In the genomic region with DNA sequence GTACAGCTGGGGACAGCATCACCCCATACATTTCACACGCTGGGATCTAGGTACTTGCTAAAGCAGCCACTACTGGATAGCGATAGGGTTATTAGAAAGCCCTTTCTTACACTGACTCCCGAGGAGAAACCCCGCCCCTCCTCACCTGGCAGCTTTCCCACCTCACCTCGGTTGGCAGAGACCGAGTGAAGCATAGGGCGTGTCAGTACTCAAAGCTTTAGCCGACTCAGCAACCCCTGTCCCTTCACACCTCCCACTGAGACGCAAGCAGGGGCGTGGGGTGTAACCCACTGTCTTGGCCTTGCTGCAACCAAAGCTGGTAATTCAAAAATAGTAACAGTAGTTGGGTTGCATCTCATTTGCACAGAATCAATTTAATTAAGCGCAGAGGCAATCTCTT, we compare ENCODE assay signal across 8 mouse cellular contexts. TPM values are rescaled to one million over a fixed set of nuclear protein-coding genes. Genes with fewer than 3 reads are reported as not detected.
DNase-seq lines count a peak whose midpoint lies in the region; ATAC-seq and TF ChIP-seq lines count a peak whose summit lies in the region.

No protein-coding gene starts in this region.

- peaks cover 7% of the 10 kb centered on the region for H3K4me1 ChIP-seq in embryonic fibroblast, embryonic 13.5 days (ENCODE audit: control insufficient read depth, insufficient read depth, low read length)
- H3K4me1 ChIP-seq in hindbrain, embryonic 14.5 days (replicated peaks; ENCODE audit: control insufficient read depth, insufficient read depth, low read length) = peaks cover 63% of the 10 kb centered on the region
- H3K4me1 ChIP-seq in limb, embryonic 15.5 days = peaks cover 81% of the 10 kb centered on the region
- peaks cover 92% of the 10 kb centered on the region for H3K4me1 ChIP-seq in neural tube, embryonic 13.5 days (replicated peaks)

- TF ChIP-seq CTCF in embryonic fibroblast, embryonic 13.5 days (IDR thresholded peaks at IDR 0.05; ENCODE audit: borderline replicate concordance, insufficient read depth, low read length) = no peak

- WGBS in hindbrain, embryonic 14.5 days = 5% methylated on average over 11 of the region's 11 CpGs
- WGBS in limb, embryonic 15.5 days = 6% methylated on average over 11 of the region's 11 CpGs
- WGBS in neural tube, embryonic 13.5 days = 5% methylated on average over 11 of the region's 11 CpGs

- peak overlapping the region; percentile 52 for H3K27ac ChIP-seq in embryonic fibroblast, embryonic 13.5 days (ENCODE audit: insufficient read depth, low read length)
- peak overlapping the region; percentile 60; the same call in 1 of the 2 replicates for H3K27ac ChIP-seq in hindbrain, embryonic 14.5 days
- H3K27ac ChIP-seq in limb, embryonic 15.5 days = peak overlapping the region; percentile 80
- no peak overlapping the region for H3K27ac ChIP-seq in neural tube, embryonic 13.5 days (replicated peaks)

- no peaks in the 10 kb centered on the region for H3K9me3 ChIP-seq in hindbrain, embryonic 14.5 days (ENCODE audit: control insufficient read depth, low read length)
- no peaks in the 10 kb centered on the region for H3K9me3 ChIP-seq in limb, embryonic 15.5 days
- H3K9me3 ChIP-seq in neural tube, embryonic 13.5 days = no peaks in the 10 kb centered on the region

- peak overlapping the region; percentile 63 for H3K4me2 ChIP-seq in hindbrain, embryonic 14.5 days (replicated peaks)
- peak overlapping the region; percentile 70 for H3K4me2 ChIP-seq in limb, embryonic 15.5 days
- H3K4me2 ChIP-seq in neural tube, embryonic 13.5 days = peak overlapping the region; percentile 66

- no peaks in the 10 kb centered on the region for H3K36me3 ChIP-seq in hindbrain, embryonic 14.5 days (replicated peaks; ENCODE audit: control insufficient read depth, insufficient read depth)
- peaks cover 2% of the 10 kb centered on the region for H3K36me3 ChIP-seq in limb, embryonic 15.5 days
- no peaks in the 10 kb centered on the region for H3K36me3 ChIP-seq in neural tube, embryonic 13.5 days

- no peak for ATAC-seq in hindbrain, embryonic 14.5 days (ENCODE audit: low FRiP score)
- ATAC-seq in limb, embryonic 15.5 days (ENCODE audit: insufficient number of reproducible peaks, low FRiP score, low TSS enrichment, low read depth) = no peak
- ATAC-seq in neural tube, embryonic 13.5 days (ENCODE audit: low read depth) = no peak

- peak; percentile 98 for DNase-seq in heart, adult 11 months
- DNase-seq in heart, adult 8-10 months (ENCODE audit: low spot score) = no peak
- no peak for DNase-seq in hindbrain, embryonic 14.5 days (ENCODE audit: low spot score)
- no peak for DNase-seq in right cerebral cortex, postnatal 36 days (ENCODE audit: low spot score in 2 of 2)
- no peak for DNase-seq in frontal cortex, postnatal 25 days (ENCODE audit: low spot score in 2 of 2)

- H3K27me3 ChIP-seq in hindbrain, embryonic 14.5 days (ENCODE audit: control insufficient read depth, insufficient read depth, low read length) = peaks cover 46% of the 10 kb centered on the region
- H3K27me3 ChIP-seq in limb, embryonic 15.5 days = peaks cover 66% of the 10 kb centered on the region
- peaks cover 60% of the 10 kb centered on the region for H3K27me3 ChIP-seq in neural tube, embryonic 13.5 days

- H3K9ac ChIP-seq in hindbrain, embryonic 14.5 days = peak overlapping the region; percentile 50; the same call in 1 of the 2 replicates
- H3K9ac ChIP-seq in limb, embryonic 15.5 days = no peak overlapping the region
- 0 out of 2 replicates have a peak overlapping the region, but pooled peaks have one; percentile 67 for H3K9ac ChIP-seq in neural tube, embryonic 13.5 days

- no peak overlapping the region for H3K4me3 ChIP-seq in embryonic fibroblast, embryonic 13.5 days (ENCODE audit: insufficient read depth, low read length)
- H3K4me3 ChIP-seq in hindbrain, embryonic 14.5 days (replicated peaks; ENCODE audit: low read length) = no peak overlapping the region
- peak overlapping the region; percentile 36 for H3K4me3 ChIP-seq in limb, embryonic 15.5 days
- no peak overlapping the region for H3K4me3 ChIP-seq in neural tube, embryonic 13.5 days

- no peak; the same call in 1 of the 2 replicates for TF ChIP-seq POLR2A in embryonic fibroblast, embryonic 13.5 days (IDR thresholded peaks at IDR 0.05; ENCODE audit: low read depth, low read length)

RNA-seq across cellular contexts. Expression of a gene that starts 2.0 kb away (rescaled TPM):
- 10 to 100 TPM; 23.4 to 29.9 (median 28.1) TPM for total RNA-seq in heart, adult 8-10 months (2022)
- 7.1 and 11.5 TPM in 2 replicates for polyA plus RNA-seq in embryonic fibroblast, embryonic 13.5 days (2011; ENCODE audit: insufficient read length, low read depth, missing spikeins)
- 7.7 and 9.5 TPM in 2 replicates for polyA plus RNA-seq in hindbrain, embryonic 14.5 days (2014; fragmentation: Nextera tagmentation; extraction: Ambion mirVana)
- 21.7 and 22.1 TPM in 2 replicates for polyA plus RNA-seq in limb, embryonic 15.5 days (2015; fragmentation: Nextera tagmentation; extraction: Ambion mirVana)
- 10.3 and 13.0 TPM in 2 replicates for polyA plus RNA-seq in neural tube, embryonic 13.5 days (2015; fragmentation: Nextera tagmentation; extraction: Ambion mirVana)

RNA-seq across cellular contexts. Expression of a gene that starts 2.1 kb away (rescaled TPM):
- total RNA-seq in heart, adult 8-10 months (2022) = under 1 TPM in 2 of 4 experiments, not detected in 2; 0.14 to 0.19 TPM
- polyA plus RNA-seq in embryonic fibroblast, embryonic 13.5 days (2011; ENCODE audit: insufficient read length, low read depth, missing spikeins) = not detected in 2 replicates
- polyA plus RNA-seq in hindbrain, embryonic 14.5 days (2014; fragmentation: Nextera tagmentation; extraction: Ambion mirVana) = 0.23 and 0.25 TPM in 2 replicates
- polyA plus RNA-seq in limb, embryonic 15.5 days (2015; fragmentation: Nextera tagmentation; extraction: Ambion mirVana) = 0.14 and 0.36 TPM in 2 replicates
- polyA plus RNA-seq in neural tube, embryonic 13.5 days (2015; fragmentation: Nextera tagmentation; extraction: Ambion mirVana) = 0.40 and 0.91 TPM in 2 replicates

RNA-seq across cellular contexts. Expression of a gene that starts 2.8 kb away (rescaled TPM):
- total RNA-seq in heart, adult 8-10 months (2022) = 1 to 10 TPM; 1.1 to 2.9 (median 1.5) TPM
- polyA plus RNA-seq in embryonic fibroblast, embryonic 13.5 days (2011; ENCODE audit: insufficient read length, low read depth, missing spikeins) = 3.0 TPM in 2 replicates
- polyA plus RNA-seq in hindbrain, embryonic 14.5 days (2014; fragmentation: Nextera tagmentation; extraction: Ambion mirVana) = 6.0 and 6.5 TPM in 2 replicates
- polyA plus RNA-seq in limb, embryonic 15.5 days (2015; fragmentation: Nextera tagmentation; extraction: Ambion mirVana) = 1.2 and 1.4 TPM in 2 replicates
- 4.6 and 5.1 TPM in 2 replicates for polyA plus RNA-seq in neural tube, embryonic 13.5 days (2015; fragmentation: Nextera tagmentation; extraction: Ambion mirVana)

RNA-seq across cellular contexts. Expression of a gene that starts 17.4 kb away (rescaled TPM):
- total RNA-seq in heart, adult 8-10 months (2022) = 1 to 10 TPM; 2.7 to 4.9 (median 3.0) TPM
- 5.5 and 6.1 TPM in 2 replicates for polyA plus RNA-seq in embryonic fibroblast, embryonic 13.5 days (2011; ENCODE audit: insufficient read length, low read depth, missing spikeins)
- 48.6 and 50.6 TPM in 2 replicates for polyA plus RNA-seq in hindbrain, embryonic 14.5 days (2014; fragmentation: Nextera tagmentation; extraction: Ambion mirVana)
- 5.7 and 6.8 TPM in 2 replicates for polyA plus RNA-seq in limb, embryonic 15.5 days (2015; fragmentation: Nextera tagmentation; extraction: Ambion mirVana)
- 35.5 and 38.9 TPM in 2 replicates for polyA plus RNA-seq in neural tube, embryonic 13.5 days (2015; fragmentation: Nextera tagmentation; extraction: Ambion mirVana)

RNA-seq across cellular contexts. Expression of a gene that starts 53.2 kb away (rescaled TPM):
- total RNA-seq in heart, adult 8-10 months (2022) = 10 to 100 TPM; 28.6 to 37.3 (median 31.7) TPM
- polyA plus RNA-seq in embryonic fibroblast, embryonic 13.5 days (2011; ENCODE audit: insufficient read length, low read depth, missing spikeins) = 13.9 and 14.4 TPM in 2 replicates
- polyA plus RNA-seq in hindbrain, embryonic 14.5 days (2014; fragmentation: Nextera tagmentation; extraction: Ambion mirVana) = 26.9 and 37.2 TPM in 2 replicates
- polyA plus RNA-seq in limb, embryonic 15.5 days (2015; fragmentation: Nextera tagmentation; extraction: Ambion mirVana) = 15.6 and 17.6 TPM in 2 replicates
- polyA plus RNA-seq in neural tube, embryonic 13.5 days (2015; fragmentation: Nextera tagmentation; extraction: Ambion mirVana) = 15.4 and 17.9 TPM in 2 replicates
